Mouse (Mus musculus) thymus, postnatal 10 days (tissue): ENCODE measurements at regions not wholly inside any gene's neighbourhood (a gene's known extent, or its start where the extent isn't known, plus 50 kb on each side); places are given as distances from the start of the nearest gene placed in this dataset.
A peak's percentile ranks its signal among the peaks of the same experiment; 100 is the strongest.
"Not testable (repeated sequence)": the region's sequence is repeated elsewhere in the genome, so short reads cannot be mapped to it uniquely, and the experiment has no call there.

Experiments used
- DNase-seq, 2 experiments: peaks; one replicate each; pipeline ENCODE4 v3.0.0; 2021; ENCODE audit warnings: low spot score in 2 of 2

DNA sequence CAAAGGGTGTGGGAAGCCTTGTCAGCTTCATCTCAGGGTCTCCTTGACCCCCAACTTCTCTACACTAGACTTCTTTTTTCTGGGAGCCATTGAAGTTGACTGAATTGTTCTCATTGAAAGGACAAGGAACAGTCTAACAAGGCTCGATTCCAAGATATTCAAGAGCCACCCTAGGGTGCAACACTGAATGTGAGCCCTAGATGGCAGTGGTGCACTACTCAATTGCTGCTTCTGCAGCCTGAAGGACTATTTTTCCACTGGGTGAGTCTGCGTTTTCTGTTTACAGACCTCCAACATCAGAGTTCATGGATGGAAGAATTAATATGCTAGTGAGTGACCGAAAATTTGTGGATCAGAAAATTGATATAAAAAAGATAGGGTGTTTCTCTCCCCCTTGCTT is 161.5 kb downstream of the Hpcal1 start:
- DNase-seq, result peak in 1 of 2 experiments; percentile 25

GRCm38 (mm10) chr12:17872491-17872890 is 181.8 kb downstream of the Hpcal1 start:
- not testable (repeated sequence) for DNase-seq

GRCm38 (mm10) chr12:17881371-17882116 is 190.9 kb downstream of the Hpcal1 start:
- DNase-seq, result peak; percentile 72 to 73

DNA sequence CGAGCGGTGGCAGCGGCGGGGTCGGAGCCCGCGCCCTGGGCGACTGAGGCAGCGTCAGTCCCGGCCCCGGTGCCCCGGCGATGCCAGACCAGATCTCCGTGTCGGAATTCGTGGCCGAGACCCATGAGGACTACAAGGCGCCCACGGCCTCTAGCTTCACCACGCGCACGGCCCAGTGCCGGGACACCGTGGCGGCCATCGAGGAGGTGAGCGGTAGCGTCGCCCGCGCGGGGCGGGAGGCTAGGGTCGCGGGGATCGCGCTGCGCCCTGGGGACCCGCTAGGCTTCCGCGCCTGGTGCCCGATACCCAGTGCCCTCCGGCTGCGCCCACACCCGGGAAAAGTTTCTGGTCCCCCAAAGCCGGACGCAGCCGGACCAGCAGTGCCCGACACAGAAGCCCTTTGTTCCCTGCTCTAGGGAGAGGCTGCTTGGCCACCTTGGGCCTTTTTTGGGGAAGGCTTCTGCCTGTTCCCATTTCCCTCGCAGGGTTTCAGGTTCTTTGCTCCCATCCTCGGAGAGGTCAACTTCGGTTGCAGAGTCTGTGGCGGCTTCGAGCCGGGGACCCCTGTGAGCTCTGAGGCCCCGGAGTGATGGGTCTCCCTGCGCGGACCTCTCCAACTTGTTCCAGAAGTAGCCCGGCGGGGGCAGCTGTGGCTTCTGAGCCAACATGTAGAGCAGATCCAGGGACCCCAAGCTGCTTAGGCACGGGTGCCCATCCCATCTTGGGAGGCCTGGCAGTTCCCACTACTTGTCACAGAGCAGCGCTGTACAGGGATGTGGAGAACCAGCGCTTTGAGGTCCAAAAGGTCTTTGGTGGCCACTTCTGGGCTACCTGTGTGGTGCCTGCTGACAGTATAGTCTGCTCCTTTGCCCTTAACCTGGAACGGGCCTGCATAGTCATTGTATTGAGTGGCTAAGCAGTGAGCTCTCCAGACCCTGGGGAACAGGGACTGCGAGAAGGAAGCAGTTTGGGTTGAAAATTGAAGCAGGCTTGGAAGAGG is 191.8 kb downstream of the Hpcal1 start:
- peak; percentile 5 to 7 for DNase-seq

- not testable (repeated sequence) for DNase-seq
Observed at GRCm38 (mm10) chr12:17891663-17892310, 201.1 kb downstream of the Hpcal1 start.

GRCm38 (mm10) chr12:17913058-17913457 is 222.4 kb downstream of the Hpcal1 start:
- DNase-seq, result not testable (repeated sequence)
